Mouse (Mus musculus): ENCODE data around the gene Esrrb.

Esrrb gene

GRCm38 (mm10) chr12:86565996-86566395 is 205.1 kb downstream of the Esrrb start:
- DNase-seq (ENCODE audit: low read depth, low spot score) = no peak

All from 3T3-L1 (cell line).